Mouse (Mus musculus) E14TG2a.4 (cell line): Measurements from ENCODE around the gene Galr2.

ENCODE experiments used
- CTCF ChIP-seq: conservative IDR thresholded peaks from 2 replicates; pipeline ENCODE4 v1.5.1; 2014; ENCODE audit warnings: low read length
- NANOG ChIP-seq: IDR thresholded peaks from 2 replicates; pipeline ENCODE4 v1.6.1; 2014; ENCODE audit warnings: borderline replicate concordance, low read length, mixed read lengths
- POU5F1 ChIP-seq: IDR thresholded peaks from 2 replicates; pipeline ENCODE4 v1.6.1; 2014; ENCODE audit warnings: low read length, borderline replicate concordance

DNA sequence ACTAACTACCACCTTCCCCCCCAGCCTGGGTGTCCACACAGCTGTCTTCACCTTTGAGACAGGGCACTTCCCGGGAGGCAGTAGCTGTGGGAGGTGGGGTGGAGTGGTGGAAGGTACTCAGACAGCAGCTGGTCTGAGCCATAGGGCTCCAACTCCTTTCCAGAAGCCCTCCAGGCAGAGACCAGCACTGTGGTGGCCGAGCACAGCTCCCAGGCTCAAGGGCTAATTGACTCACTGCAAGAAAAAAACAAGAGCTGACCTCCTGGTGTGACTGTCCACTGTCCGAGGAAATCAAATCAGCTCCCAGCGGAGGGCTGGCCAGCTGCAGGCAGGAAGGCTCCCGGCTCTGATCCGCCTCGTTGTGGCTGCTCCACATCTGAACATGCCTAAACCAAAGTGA lies 40.9 kb upstream of the Galr2 start:
- TF ChIP-seq CTCF (no peak), POU5F1 (no peak), NANOG (no peak)
